In the genomic region with DNA sequence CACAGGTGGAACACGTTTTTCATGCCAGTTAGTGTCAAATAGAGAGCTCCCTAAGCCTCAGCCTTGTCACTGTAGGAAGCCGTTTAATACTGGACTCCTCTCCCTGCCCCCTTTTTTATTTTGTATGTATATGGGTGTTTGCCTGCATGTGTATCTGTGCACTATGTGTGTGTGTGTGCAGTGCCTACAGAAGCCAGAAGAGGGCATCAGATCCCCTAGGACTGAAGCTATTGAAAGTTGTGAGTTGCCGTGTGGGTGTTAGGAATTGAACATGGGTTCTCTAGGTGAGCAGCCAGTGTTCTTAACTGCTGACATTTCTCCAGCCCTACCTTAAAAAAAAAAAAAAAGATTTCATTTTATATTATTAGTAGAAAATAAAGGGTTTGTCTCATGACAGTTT, we compare ENCODE assay signal across 2 mouse cellular contexts.
TF ChIP-seq lines count a peak whose summit lies in the region.

No protein-coding gene starts in this region.

TF ChIP-seq in CH12.LX, 34 proteins besides CTCF, POLR2A, EP300 and RAD21:
- peak; percentile 15; the same call in 1 of the 2 replicates for TF ChIP-seq SMC3 (IDR thresholded peaks at IDR 0.05; ENCODE audit: low read depth, low read length)
- TF ChIP-seq KAT2A (IDR thresholded peaks at IDR 0.05; ENCODE audit: insufficient replicate concordance, low read length), result no peak
- TF ChIP-seq GABPA (IDR thresholded peaks at IDR 0.05; ENCODE audit: insufficient replicate concordance, low read depth, low read length), result no peak
- no peak for TF ChIP-seq ETS1 (conservative IDR thresholded peaks at IDR 0.05; ENCODE audit: low read depth, low read length)
- no peak for TF ChIP-seq SIN3A (IDR thresholded peaks at IDR 0.05; ENCODE audit: low read length)
TF ChIP-seq in CH12.LX: peak in this region for 1.

TF ChIP-seq in MEL, 35 proteins besides CTCF, POLR2A, EP300 and RAD21:
- TF ChIP-seq MYC (IDR thresholded peaks at IDR 0.05; ENCODE audit: low read depth, low read length) (no peak), MYB (IDR thresholded peaks at IDR 0.05; ENCODE audit: low read depth, low read length) (no peak), MAX (IDR thresholded peaks at IDR 0.05; ENCODE audit: low read length) (no peak), MAFK (IDR thresholded peaks at IDR 0.05; ENCODE audit: borderline replicate concordance, low read depth, low read length) (no peak), MEF2A (IDR thresholded peaks at IDR 0.05; ENCODE audit: extremely low read depth, insufficient replicate concordance, low read depth, low read length, poor library complexity, severe bottlenecking) (no peak), USF1 (IDR thresholded peaks at IDR 0.05; ENCODE audit: low read depth, low read length) (no peak), CHD2 (IDR thresholded peaks at IDR 0.05; ENCODE audit: low read length) (no peak), NRF1 (IDR thresholded peaks at IDR 0.05; ENCODE audit: insufficient read depth, low read depth, low read length, poor library complexity, severe bottlenecking) (no peak), SMC3 (IDR thresholded peaks at IDR 0.05; ENCODE audit: low read depth, low read length) (peak; percentile 42)
TF ChIP-seq in MEL: peak in this region for 1.
